Mouse (Mus musculus) myocyte (in vitro differentiated cells): ENCODE data around the gene Bud13.

Experiments used
- CEBPB ChIP-seq: IDR thresholded peaks from 2 replicates; pipeline ENCODE4 v1.6.1; 2011; ENCODE audit warnings: mild to moderate bottlenecking, moderate library complexity; ENCODE audit not compliant: poor library complexity, insufficient read depth, severe bottlenecking
- MAX ChIP-seq: IDR thresholded peaks from one replicate; pipeline ENCODE4 v1.6.1; 2011; ENCODE audit warnings: low read depth, mild to moderate bottlenecking, control low read depth
- MYOD1 ChIP-seq, 3 experiments: IDR thresholded peaks; one replicate each; pipeline ENCODE4 v1.6.1; 2011; ENCODE audit warnings: control low read depth in 2 of 3, low read depth in 2 of 3, mild to moderate bottlenecking in 2 of 3, moderate library complexity in 1 of 3; ENCODE audit not compliant: insufficient read length in 2 of 3, control insufficient read depth in 1 of 3
- MYOG ChIP-seq, 3 experiments: IDR thresholded peaks; one replicate each; pipeline ENCODE4 v1.6.1; 2011; ENCODE audit warnings: control low read depth in 2 of 3, low read depth in 2 of 3, mild to moderate bottlenecking in 2 of 3; ENCODE audit not compliant: insufficient read length in 2 of 3, control insufficient read depth in 1 of 3, insufficient read depth in 1 of 3
- POLR2A ChIP-seq: IDR thresholded peaks from one replicate; pipeline ENCODE4 v1.6.1; 2011; ENCODE audit warnings: low read depth, mild to moderate bottlenecking, control low read depth, moderate library complexity; ENCODE audit not compliant: insufficient read length
- POLR2AphosphoS2 ChIP-seq: IDR thresholded peaks from one replicate; pipeline ENCODE4 v1.6.1; 2011; ENCODE audit warnings: low read depth, control low read depth; ENCODE audit not compliant: insufficient read length
- USF1 ChIP-seq: IDR thresholded peaks from one replicate; pipeline ENCODE4 v1.6.1; 2011; ENCODE audit warnings: low read depth, mild to moderate bottlenecking, control low read depth, moderate library complexity

GRCm38 (mm10) chr9:46302142-46302541 lies 19.3 kb downstream of the Bud13 start:
- TF ChIP-seq MAX (no peak), POLR2A (no peak), MYOG (IDR thresholded peaks at IDR 0.05; ENCODE audit: control insufficient read depth in 1 of 3, insufficient read depth in 1 of 3, insufficient read length in 2 of 3, low read depth in 2 of 3) (no peak), CEBPB (no peak), POLR2AphosphoS2 (no peak), USF1 (no peak), MYOD1 (IDR thresholded peaks at IDR 0.05; ENCODE audit: control insufficient read depth in 1 of 3, insufficient read length in 2 of 3, low read depth in 2 of 3) (no peak)
